9 mouse cellular contexts compared by ENCODE assay signal in the genomic region with DNA sequence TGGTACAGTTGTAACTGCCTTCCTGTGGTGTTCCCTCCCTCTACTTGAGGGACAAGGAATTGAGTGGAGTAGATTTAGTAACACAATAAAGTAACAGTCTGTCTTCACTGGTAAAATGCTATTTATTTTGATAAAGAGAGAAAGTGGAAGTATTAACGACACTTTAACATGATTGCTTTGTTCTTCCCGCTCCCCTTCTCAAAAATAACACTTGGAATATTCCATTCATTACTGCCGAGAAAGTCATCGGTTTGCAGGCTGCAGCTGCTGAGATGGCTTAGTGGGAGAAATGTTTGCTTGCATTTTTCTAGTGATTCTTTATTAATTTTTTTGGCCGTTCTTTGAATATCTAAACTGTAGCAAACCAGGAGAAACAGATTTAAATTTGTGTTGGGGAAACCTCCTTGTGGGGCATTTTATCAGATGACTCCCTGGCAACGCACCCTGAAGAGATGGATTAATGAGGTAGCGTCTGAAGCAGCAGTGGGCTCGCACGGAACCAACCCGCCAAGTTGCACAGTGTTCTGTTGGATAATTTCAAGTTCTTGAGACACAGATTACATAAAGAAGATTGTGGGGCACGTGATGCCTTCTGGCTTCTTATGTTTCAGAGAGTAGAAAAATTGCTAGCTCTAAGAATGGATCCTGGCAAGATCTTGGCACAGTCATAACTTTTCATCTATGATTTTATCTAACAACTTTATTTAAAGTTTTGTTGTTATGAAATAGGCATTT. TPM values are rescaled to one million over a fixed set of nuclear protein-coding genes. Genes with fewer than 3 reads are reported as not detected.
DNase-seq lines count a peak whose midpoint lies in the region; ATAC-seq and TF ChIP-seq lines count a peak whose summit lies in the region.
"Had no signal": no experiment of that assay in that cellular context is flagged by ENCODE, and none has a peak within 500 bp of the region (broad histone marks: within the 10 kb centered on the region; RNA-seq: fewer than 3 reads in every experiment).

No protein-coding gene starts in this region.

- no peak overlapping the region for H3K27ac ChIP-seq in stomach, embryonic 14.5 days (ENCODE audit: low read length)
- H3K27ac ChIP-seq in liver, embryonic 12.5 days = no peak overlapping the region
- H3K27ac ChIP-seq: liver, embryonic 15.5 days had no signal

- peak overlapping the region; percentile 7; the same call in 1 of the 2 replicates for H3K4me2 ChIP-seq in stomach, embryonic 14.5 days (replicated peaks; ENCODE audit: low read depth, low read length)
- no peak overlapping the region for H3K4me2 ChIP-seq in liver, embryonic 12.5 days
- H3K4me2 ChIP-seq: liver, embryonic 15.5 days had no signal

- no peaks in the 10 kb centered on the region for H3K27me3 ChIP-seq in stomach, embryonic 14.5 days (ENCODE audit: control insufficient read depth, insufficient read depth, low read length)
- no peaks in the 10 kb centered on the region for H3K27me3 ChIP-seq in liver, embryonic 12.5 days (replicated peaks)
- H3K27me3 ChIP-seq: liver, embryonic 15.5 days had no signal

- WGBS in lung, adult 2 months = 51% methylated on average over 11 of the region's 11 CpGs
- 37% methylated on average over 11 of the region's 11 CpGs for WGBS in stomach, embryonic 14.5 days
- WGBS in liver, embryonic 12.5 days (ENCODE audit: insufficient replicate concordance) = 74% methylated on average over 11 of the region's 11 CpGs

- H3K9me3 ChIP-seq in stomach, embryonic 14.5 days (ENCODE audit: control insufficient read depth, low read depth, low read length) = no peaks in the 10 kb centered on the region
- no peaks in the 10 kb centered on the region for H3K9me3 ChIP-seq in liver, embryonic 12.5 days (replicated peaks)
- H3K9me3 ChIP-seq: liver, embryonic 15.5 days had no signal

- intact Hi-C loops in left cerebral cortex, postnatal 10 days (cut with DNase I) = no loop called here

- ATAC-seq in stomach, embryonic 14.5 days (ENCODE audit: insufficient number of reproducible peaks, insufficient read depth, low FRiP score, low read depth) = no peak
- ATAC-seq in liver, embryonic 12.5 days = no peak

- TF ChIP-seq POLR2A in lung, adult 2 months (IDR thresholded peaks at IDR 0.05; ENCODE audit: borderline replicate concordance, extremely low read depth, low read depth, low read length) = no peak

- peak overlapping the region; percentile 9 for H3K4me3 ChIP-seq in lung, adult 2 months (replicated peaks; ENCODE audit: extremely low read depth, low read depth, low read length)
- no peak overlapping the region for H3K4me3 ChIP-seq in stomach, embryonic 14.5 days (ENCODE audit: low read depth, low read length)
- no peak overlapping the region for H3K4me3 ChIP-seq in liver, embryonic 12.5 days
- H3K4me3 ChIP-seq: liver, embryonic 15.5 days had no signal

- no peaks in the 10 kb centered on the region for H3K36me3 ChIP-seq in stomach, embryonic 14.5 days (ENCODE audit: control insufficient read depth, insufficient read depth, low read length)
- H3K36me3 ChIP-seq in liver, embryonic 12.5 days = no peaks in the 10 kb centered on the region
- H3K36me3 ChIP-seq: liver, embryonic 15.5 days had no signal

- TF ChIP-seq CTCF in lung, adult 2 months (IDR thresholded peaks at IDR 0.05; ENCODE audit: insufficient read depth, low read length) = no peak

- H3K4me1 ChIP-seq in lung, adult 2 months (ENCODE audit: control insufficient read depth, insufficient read depth, low read length) = peaks cover 5% of the 10 kb centered on the region
- H3K4me1 ChIP-seq in stomach, embryonic 14.5 days (ENCODE audit: control insufficient read depth, insufficient read depth, low read length) = peaks cover 18% of the 10 kb centered on the region; the same call in 1 of the 2 replicates
- H3K4me1 ChIP-seq in liver, embryonic 12.5 days = peaks cover 19% of the 10 kb centered on the region

- peak; percentile 31 for DNase-seq in cerebellum, adult 11 months
- DNase-seq in cerebellum, postnatal 4 days (ENCODE audit: low spot score in 2 of 2) = no peak
- no peak for DNase-seq in lung, adult 2 months
- DNase-seq in lung, postnatal 10 days = no peak
- DNase-seq in left cerebral cortex, postnatal 10 days (ENCODE audit: extremely low spot score in 1 of 2, low spot score in 2 of 2) = peak; percentile 23
- no peak for DNase-seq in adrenal gland, postnatal 14 days

- no peak overlapping the region for H3K9ac ChIP-seq in stomach, embryonic 14.5 days (replicated peaks; ENCODE audit: low read depth, low read length)
- no peak overlapping the region for H3K9ac ChIP-seq in liver, embryonic 12.5 days
- H3K9ac ChIP-seq: liver, embryonic 15.5 days had no signal

RNA-seq across cellular contexts. Expression of gene Dlg1, which starts 32.2 kb away (rescaled TPM):
- 14.0 and 22.0 TPM in 2 replicates for polyA plus RNA-seq in lung, adult 2 months (2012; rRNA removed)
- total RNA-seq in left cerebral cortex, postnatal 10 days (2021) = 100 to 1,000 TPM; 103 TPM
- 42.0 and 42.4 TPM in 2 replicates for polyA plus RNA-seq in stomach, embryonic 14.5 days (2014; fragmentation: Nextera tagmentation; extraction: Ambion mirVana)
- total RNA-seq in adrenal gland, postnatal 14 days (2021) = 94.7 and 96.5 TPM in 2 replicates
- polyA plus RNA-seq in liver, embryonic 12.5 days (2016; fragmentation: Nextera tagmentation; extraction: Ambion mirVana) = 19.5 and 20.5 TPM in 2 replicates

Comparison
In these comparisons a context has a peak if more than half of its experiments do, and no peak if none do; other contexts are left out.
1. DNase-seq: peak in cerebellum, adult 11 months (single experiment) and left cerebral cortex, postnatal 10 days (2 of 2); none in cerebellum, postnatal 4 days (0 of 2), lung, adult 2 months (single experiment), lung, postnatal 10 days (single experiment) and adrenal gland, postnatal 14 days (single experiment).